In the genomic region with DNA sequence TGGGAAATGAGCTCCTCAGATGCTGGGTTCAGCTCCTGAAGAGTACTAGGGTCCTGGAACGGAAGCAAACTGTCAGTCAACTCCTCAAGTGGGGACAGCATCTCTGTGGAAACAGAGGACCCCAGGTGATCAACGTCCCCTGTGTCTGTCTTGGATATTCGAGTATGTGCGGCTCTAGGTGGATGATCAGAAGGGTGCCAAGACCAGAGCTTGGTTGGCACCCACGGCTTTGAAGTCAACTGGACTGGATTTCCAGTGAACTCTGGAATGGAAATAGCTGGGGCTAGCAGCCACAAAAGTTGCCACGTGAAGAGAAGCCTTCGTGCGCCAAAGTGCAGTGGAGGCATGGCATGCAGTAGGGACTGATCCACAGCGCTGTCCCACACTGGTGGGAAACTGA, we compare ENCODE assay signal across 19 mouse cellular contexts. TPM values are rescaled to one million over a fixed set of nuclear protein-coding genes. Genes with fewer than 3 reads are reported as not detected.
DNase-seq lines count a peak whose midpoint lies in the region; TF ChIP-seq lines count a peak whose summit lies in the region.
"Had no signal": no experiment of that assay in that cellular context is flagged by ENCODE, and none has a peak within 500 bp of the region (broad histone marks: within the 10 kb centered on the region; RNA-seq: fewer than 3 reads in every experiment).

A gene (minus strand): TSS at position 101 of the 400 bp plus-strand sequence.

- no peak for DNase-seq in testis, postnatal 14 days (ENCODE audit: low spot score)
- DNase-seq: adrenal gland, adult 2 months; adrenal gland, adult 8-10 months; adrenal gland, postnatal 10 days; adrenal gland, postnatal 14 days; adrenal gland, postnatal 25 days; adrenal gland, postnatal 36 days; B cell, adult 2 months; cerebellum, adult 11 months; cerebellum, adult 11-12 months; cerebellum, adult 18-20 months; cerebellum, adult 2 months had no signal

- H3K4me3 ChIP-seq in testis, adult 2 months (ENCODE audit: control insufficient read depth, low read depth, low read length), result peak within 1 kb of the TSS; percentile 90

- peak; percentile 81; the same call in 1 of the 2 replicates for TF ChIP-seq POLR2A in testis, adult 2 months (IDR thresholded peaks at IDR 0.05; ENCODE audit: control insufficient read depth, low read depth, low read length)

- peak within 1 kb of the TSS; percentile 54 for H3K27ac ChIP-seq in testis, adult 2 months (ENCODE audit: control insufficient read depth, insufficient read depth, low read depth, low read length)

- no peaks in the 10 kb centered on the region for H3K27me3 ChIP-seq in testis, adult 2 months (ENCODE audit: control insufficient read depth, insufficient read depth, low read length)

- TF ChIP-seq CTCF in testis, adult 2 months (IDR thresholded peaks at IDR 0.05; ENCODE audit: control insufficient read depth, insufficient read depth, insufficient replicate concordance, low read depth, low read length), result no peak

- no peaks in the 10 kb centered on the region for H3K4me1 ChIP-seq in testis, adult 2 months (ENCODE audit: control insufficient read depth, insufficient read depth, low read length)

- H3K36me3 ChIP-seq in testis, adult 2 months (ENCODE audit: control insufficient read depth, insufficient read depth, low read length), result peaks cover 9% of the 10 kb centered on the region
- H3K36me3 ChIP-seq: G1E had no signal

RNA-seq across cellular contexts. Expression of the gene that starts here (rescaled TPM):
- 21.5 and 29.5 TPM in 2 replicates for polyA plus RNA-seq in testis, adult 2 months (2012; rRNA removed)
- polyA plus RNA-seq: activated CD4-positive, CD25-positive, alpha-beta regulatory T cell, adult 4 months; adrenal gland, adult 2 months; brain, embryonic 14.5 days; C2C12; CD4-positive, CD25-positive, alpha-beta regulatory T cell, adult 4 months; cerebellum, adult 2 months; G1E; Patski had no signal
